Mouse (Mus musculus): Measurements from ENCODE around the gene Gm49425. TPM values are rescaled to one million over a fixed set of nuclear protein-coding genes. Genes with fewer than 3 reads are reported as not detected.

The Gm49425 gene
- total and polyA plus RNA-seq, 2 experiments from 2014 or later = not detected

DNA sequence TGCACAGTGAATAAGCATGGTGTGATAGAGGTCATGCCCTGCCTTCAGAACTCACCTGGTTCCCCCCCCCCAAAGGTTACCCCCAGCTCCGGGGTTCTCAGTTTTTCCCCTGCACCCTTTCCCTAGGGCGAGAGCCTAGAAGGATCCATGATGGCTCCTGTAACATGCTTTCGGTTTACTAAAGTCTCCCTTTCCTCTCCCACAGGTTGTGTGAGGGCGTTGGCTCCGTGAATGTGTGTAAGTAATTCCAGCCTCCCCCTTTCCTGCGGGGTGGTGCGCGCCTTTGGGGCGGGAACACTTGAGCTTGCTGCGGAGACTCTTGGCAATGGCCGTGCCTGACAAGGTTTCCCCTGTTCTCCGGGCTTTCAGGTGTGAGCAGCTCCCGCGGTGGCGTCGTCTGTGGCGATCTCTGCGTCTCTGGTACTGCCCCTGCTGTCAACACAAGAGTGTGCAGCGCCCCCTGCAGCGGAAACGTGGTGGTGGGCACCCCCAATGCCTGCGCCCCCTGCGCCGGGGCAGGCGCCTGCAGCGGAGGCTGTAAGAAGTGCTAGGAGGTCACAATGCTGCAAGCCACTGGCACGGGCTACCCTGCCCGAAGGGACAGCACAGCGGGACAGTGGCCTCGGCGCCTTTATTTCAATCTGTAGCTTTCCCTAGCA is 37.9 kb downstream of the Gm49425 start:
- Histone ChIP-seq H3K36me3 (replicated peaks; ENCODE audit: control insufficient read depth, insufficient read depth, low read length) (no peaks in the 10 kb centered on the region), H3K9me3 (replicated peaks; ENCODE audit: control insufficient read depth, low read length) (no peaks in the 10 kb centered on the region), H3K4me2 (ENCODE audit: low read depth, low read length) (peak overlapping the region; percentile 50), H3K27me3 (ENCODE audit: control insufficient read depth, insufficient read depth, low read length) (peaks cover 11% of the 10 kb centered on the region), H3K4me3 (ENCODE audit: low read depth, low read length) (peak overlapping the region; percentile 25), H3K9ac (replicated peaks; ENCODE audit: low read depth, low read length) (no peak overlapping the region), H3K4me1 (ENCODE audit: control insufficient read depth, insufficient read depth) (no peaks in the 10 kb centered on the region), H3K27ac (ENCODE audit: low read depth) (no peak overlapping the region)
- TF ChIP-seq CTCF (IDR thresholded peaks at IDR 0.05; ENCODE audit: low read depth) (peak; percentile 25), EP300 (IDR thresholded peaks at IDR 0.05; ENCODE audit: low read depth) (no peak)
- 8% methylated on average over 31 of the region's 31 CpGs for WGBS
- DNase-seq (ENCODE audit: low spot score) (no peak), ATAC-seq (ENCODE audit: insufficient read depth, low read depth) (no peak)

DNA sequence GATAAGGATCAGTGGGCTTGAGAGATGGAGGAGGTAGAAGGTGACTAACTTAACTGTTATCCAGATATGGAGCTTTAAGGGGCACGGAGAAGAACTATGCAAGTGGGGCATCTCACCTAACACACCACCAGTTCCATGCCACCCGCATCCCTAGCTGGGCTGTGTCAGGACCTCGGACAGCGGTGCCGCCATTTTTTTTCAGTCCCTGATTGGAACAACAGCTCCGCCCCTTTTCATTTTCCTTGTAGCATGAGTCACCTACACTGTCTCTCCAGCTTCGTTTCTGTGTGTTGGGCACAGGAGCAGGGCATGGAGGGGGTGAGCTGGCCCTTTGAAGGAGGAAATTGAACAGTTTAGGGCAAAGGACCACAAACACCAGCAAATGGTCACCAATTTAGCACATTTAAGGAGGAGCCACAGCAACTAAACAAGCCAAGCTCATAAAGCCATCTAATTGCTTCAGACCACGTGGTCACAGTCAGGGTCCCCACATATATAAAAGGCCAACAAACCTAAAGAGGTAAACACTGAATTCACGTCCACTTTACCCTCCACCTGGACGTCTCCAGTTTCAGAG is 44.0 kb downstream of the Gm49425 start, which contains the start of gene Krt86:
TSS of gene Krt86 (plus strand) at position 527 of the 577 bp plus-strand sequence.
- Histone ChIP-seq H3K4me2 (ENCODE audit: low read depth, low read length) (no peak within 1 kb of the TSS), H3K9me3 (replicated peaks; ENCODE audit: control insufficient read depth, low read length) (no peaks in the 10 kb centered on the region), H3K4me1 (ENCODE audit: control insufficient read depth, insufficient read depth) (no peaks in the 10 kb centered on the region), H3K27ac (ENCODE audit: low read depth) (no peak within 1 kb of the TSS), H3K27me3 (ENCODE audit: control insufficient read depth, insufficient read depth, low read length) (no peaks in the 10 kb centered on the region), H3K9ac (replicated peaks; ENCODE audit: low read depth, low read length) (no peak within 1 kb of the TSS), H3K36me3 (replicated peaks; ENCODE audit: control insufficient read depth, insufficient read depth, low read length) (no peaks in the 10 kb centered on the region), H3K4me3 (ENCODE audit: low read depth, low read length) (no peak within 1 kb of the TSS)
- 16% methylated on average over 10 of the region's 10 CpGs for WGBS
- no peak for TF ChIP-seq EP300 (IDR thresholded peaks at IDR 0.05; ENCODE audit: low read depth)
- ATAC-seq (ENCODE audit: insufficient read depth, low read depth) (no peak), DNase-seq (ENCODE audit: low spot score) (peak; percentile 66)

DNA sequence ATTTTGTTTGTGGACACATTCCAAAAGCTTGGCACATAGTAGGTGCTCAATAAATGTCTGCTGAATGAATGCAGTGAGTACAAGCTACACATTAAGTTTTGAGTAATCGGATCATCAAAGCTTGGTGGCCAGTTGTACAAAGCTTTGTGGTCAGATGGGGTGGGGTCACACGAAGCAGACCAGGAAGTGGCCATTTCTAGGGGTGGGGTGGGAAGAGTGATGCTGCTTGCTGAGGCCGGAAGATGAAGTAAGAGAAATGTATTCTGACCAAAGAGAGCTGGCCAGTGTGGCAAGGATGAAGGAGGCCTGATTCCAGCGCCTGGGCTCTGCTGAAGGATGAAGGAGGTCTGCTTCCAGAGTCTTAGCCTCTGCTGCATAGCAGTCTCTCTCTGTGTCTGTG is 48.0 kb downstream of the Gm49425 start:
- Histone ChIP-seq H3K9ac (replicated peaks; ENCODE audit: low read depth, low read length) (no peak overlapping the region), H3K9me3 (replicated peaks; ENCODE audit: control insufficient read depth, low read length) (no peaks in the 10 kb centered on the region), H3K4me3 (ENCODE audit: low read depth, low read length) (no peak overlapping the region), H3K27me3 (ENCODE audit: control insufficient read depth, insufficient read depth, low read length) (no peaks in the 10 kb centered on the region), H3K27ac (ENCODE audit: low read depth) (no peak overlapping the region), H3K4me2 (ENCODE audit: low read depth, low read length) (no peak overlapping the region), H3K36me3 (replicated peaks; ENCODE audit: control insufficient read depth, insufficient read depth, low read length) (no peaks in the 10 kb centered on the region), H3K4me1 (ENCODE audit: control insufficient read depth, insufficient read depth) (no peaks in the 10 kb centered on the region)
- no peak for ATAC-seq (ENCODE audit: insufficient read depth, low read depth)
- TF ChIP-seq CTCF (IDR thresholded peaks at IDR 0.05; ENCODE audit: low read depth) (no peak), EP300 (IDR thresholded peaks at IDR 0.05; ENCODE audit: low read depth) (no peak)
- no peak for DNase-seq (ENCODE audit: low spot score)
- WGBS = 66% methylated on average over 4 of the region's 4 CpGs

Small RNA genes within 50 kb of the gene (microRNA-seq; reads per million reads assigned to microRNA genes)
- gene Gm44393 = not detected

Other genes with a start within 250 kb of the Gm49425 start
- gene Atg101, start 233.0 kb downstream of the Gm49425 start, total RNA-seq (2014; rRNA removed; ENCODE audit: low replicate concordance) = 43.7 and 61.6 TPM in 2 replicates
- gene Atg101, start 233.0 kb downstream of the Gm49425 start, polyA plus RNA-seq (2015; fragmentation: Nextera tagmentation; extraction: Ambion mirVana) = 48.6 and 53.4 TPM in 2 replicates
- gene 6030408B16Rik, start 224.0 kb downstream of the Gm49425 start, total RNA-seq (2014; rRNA removed; ENCODE audit: low replicate concordance) = 6.5 and 8.4 TPM in 2 replicates
- gene 6030408B16Rik, start 224.0 kb downstream of the Gm49425 start, polyA plus RNA-seq (2015; fragmentation: Nextera tagmentation; extraction: Ambion mirVana) = 6.4 and 8.1 TPM in 2 replicates
- gene Krt80, start 147.1 kb downstream of the Gm49425 start, total RNA-seq (2014; rRNA removed; ENCODE audit: low replicate concordance) = 5.9 and 12.0 TPM in 2 replicates
- 1.8 and 2.2 TPM in 2 replicates for gene Krt80, start 147.1 kb downstream of the Gm49425 start, polyA plus RNA-seq (2015; fragmentation: Nextera tagmentation; extraction: Ambion mirVana)
- gene Krt7, start 106.2 kb downstream of the Gm49425 start, total RNA-seq (2014; rRNA removed; ENCODE audit: low replicate concordance) = 6.6 and 24.8 TPM in 2 replicates
- 10.2 and 10.4 TPM in 2 replicates for gene Krt7, start 106.2 kb downstream of the Gm49425 start, polyA plus RNA-seq (2015; fragmentation: Nextera tagmentation; extraction: Ambion mirVana)
- gene Krt87, start 78.5 kb downstream of the Gm49425 start, total RNA-seq (2014; rRNA removed; ENCODE audit: low replicate concordance) = not detected in 2 replicates
- not detected in 2 replicates for gene Krt87, start 78.5 kb downstream of the Gm49425 start, polyA plus RNA-seq (2015; fragmentation: Nextera tagmentation; extraction: Ambion mirVana)
- gene Krt88, start 69.5 kb downstream of the Gm49425 start, total RNA-seq (2014; rRNA removed; ENCODE audit: low replicate concordance) = not detected in 2 replicates
- not detected in 2 replicates for gene Krt88, start 69.5 kb downstream of the Gm49425 start, polyA plus RNA-seq (2015; fragmentation: Nextera tagmentation; extraction: Ambion mirVana)
- not detected in 2 replicates for gene Krt81, start 53.5 kb downstream of the Gm49425 start, total RNA-seq (2014; rRNA removed; ENCODE audit: low replicate concordance)
- gene Krt81, start 53.5 kb downstream of the Gm49425 start, polyA plus RNA-seq (2015; fragmentation: Nextera tagmentation; extraction: Ambion mirVana) = not detected in 2 replicates
- not detected in 2 replicates for gene Krt86, start 43.8 kb downstream of the Gm49425 start, total RNA-seq (2014; rRNA removed; ENCODE audit: low replicate concordance)
- not detected in 2 replicates for gene Krt86, start 43.8 kb downstream of the Gm49425 start, polyA plus RNA-seq (2015; fragmentation: Nextera tagmentation; extraction: Ambion mirVana)
- not detected in 2 replicates for gene Krt83, start 25.7 kb downstream of the Gm49425 start, total RNA-seq (2014; rRNA removed; ENCODE audit: low replicate concordance)
- not detected in 2 replicates for gene Krt83, start 25.7 kb downstream of the Gm49425 start, polyA plus RNA-seq (2015; fragmentation: Nextera tagmentation; extraction: Ambion mirVana)
- not detected in 2 replicates for gene Krt84, start 15.6 kb upstream of the Gm49425 start, total RNA-seq (2014; rRNA removed; ENCODE audit: low replicate concordance)
- gene Krt84, start 15.6 kb upstream of the Gm49425 start, polyA plus RNA-seq (2015; fragmentation: Nextera tagmentation; extraction: Ambion mirVana) = not detected in 2 replicates
- gene Krt82, start 33.4 kb upstream of the Gm49425 start, total RNA-seq (2014; rRNA removed; ENCODE audit: low replicate concordance) = not detected in 2 replicates
- gene Krt82, start 33.4 kb upstream of the Gm49425 start, polyA plus RNA-seq (2015; fragmentation: Nextera tagmentation; extraction: Ambion mirVana) = not detected in 2 replicates
- 0.08 TPM in 1 of 2 replicates, not detected in the other for gene Krt90, start 45.7 kb upstream of the Gm49425 start, total RNA-seq (2014; rRNA removed; ENCODE audit: low replicate concordance)
- 0.04 and 0.14 TPM in 2 replicates for gene Krt90, start 45.7 kb upstream of the Gm49425 start, polyA plus RNA-seq (2015; fragmentation: Nextera tagmentation; extraction: Ambion mirVana)
- gene Krt75, start 56.6 kb upstream of the Gm49425 start, total RNA-seq (2014; rRNA removed; ENCODE audit: low replicate concordance) = not detected in 2 replicates
- not detected in 2 replicates for gene Krt75, start 56.6 kb upstream of the Gm49425 start, polyA plus RNA-seq (2015; fragmentation: Nextera tagmentation; extraction: Ambion mirVana)
- gene Gm5414, start 110.9 kb upstream of the Gm49425 start, total RNA-seq (2014; rRNA removed; ENCODE audit: low replicate concordance) = not detected in 2 replicates
- not detected in 2 replicates for gene Gm5414, start 110.9 kb upstream of the Gm49425 start, polyA plus RNA-seq (2015; fragmentation: Nextera tagmentation; extraction: Ambion mirVana)
- gene Gm5478, start 130.1 kb upstream of the Gm49425 start, total RNA-seq (2014; rRNA removed; ENCODE audit: low replicate concordance) = not detected in 2 replicates
- gene Gm5478, start 130.1 kb upstream of the Gm49425 start, polyA plus RNA-seq (2015; fragmentation: Nextera tagmentation; extraction: Ambion mirVana) = not detected in 2 replicates
- not detected in 2 replicates for gene Krt6b, start 163.0 kb upstream of the Gm49425 start, total RNA-seq (2014; rRNA removed; ENCODE audit: low replicate concordance)
- 0.07 TPM in 1 of 2 replicates, not detected in the other for gene Krt6b, start 163.0 kb upstream of the Gm49425 start, polyA plus RNA-seq (2015; fragmentation: Nextera tagmentation; extraction: Ambion mirVana)
- 2.8 TPM in 1 of 2 replicates, not detected in the other for gene Krt6a, start 177.0 kb upstream of the Gm49425 start, total RNA-seq (2014; rRNA removed; ENCODE audit: low replicate concordance)
- not detected in 2 replicates for gene Krt6a, start 177.0 kb upstream of the Gm49425 start, polyA plus RNA-seq (2015; fragmentation: Nextera tagmentation; extraction: Ambion mirVana)
- 7.4 TPM in 1 of 2 replicates, not detected in the other for gene Krt5, start 195.6 kb upstream of the Gm49425 start, total RNA-seq (2014; rRNA removed; ENCODE audit: low replicate concordance)
- gene Krt5, start 195.6 kb upstream of the Gm49425 start, polyA plus RNA-seq (2015; fragmentation: Nextera tagmentation; extraction: Ambion mirVana) = 0.05 TPM in 1 of 2 replicates, not detected in the other
- gene Krt71, start 225.8 kb upstream of the Gm49425 start, total RNA-seq (2014; rRNA removed; ENCODE audit: low replicate concordance) = not detected in 2 replicates
- not detected in 2 replicates for gene Krt71, start 225.8 kb upstream of the Gm49425 start, polyA plus RNA-seq (2015; fragmentation: Nextera tagmentation; extraction: Ambion mirVana)